Mouse (Mus musculus) urinary bladder, postnatal 4 days (tissue): Measurements from ENCODE around the gene Dpagt1.
"Not testable (repeated sequence)": the region's sequence is repeated elsewhere in the genome, so short reads cannot be mapped to it uniquely, and the experiment has no call there.

Experiments used
- DNase-seq, 2 experiments: peaks; one replicate each; pipeline ENCODE4 v3.0.0; 2021 to 2022; ENCODE audit warnings: low spot score in 2 of 2

Gene Dpagt1

DNA sequence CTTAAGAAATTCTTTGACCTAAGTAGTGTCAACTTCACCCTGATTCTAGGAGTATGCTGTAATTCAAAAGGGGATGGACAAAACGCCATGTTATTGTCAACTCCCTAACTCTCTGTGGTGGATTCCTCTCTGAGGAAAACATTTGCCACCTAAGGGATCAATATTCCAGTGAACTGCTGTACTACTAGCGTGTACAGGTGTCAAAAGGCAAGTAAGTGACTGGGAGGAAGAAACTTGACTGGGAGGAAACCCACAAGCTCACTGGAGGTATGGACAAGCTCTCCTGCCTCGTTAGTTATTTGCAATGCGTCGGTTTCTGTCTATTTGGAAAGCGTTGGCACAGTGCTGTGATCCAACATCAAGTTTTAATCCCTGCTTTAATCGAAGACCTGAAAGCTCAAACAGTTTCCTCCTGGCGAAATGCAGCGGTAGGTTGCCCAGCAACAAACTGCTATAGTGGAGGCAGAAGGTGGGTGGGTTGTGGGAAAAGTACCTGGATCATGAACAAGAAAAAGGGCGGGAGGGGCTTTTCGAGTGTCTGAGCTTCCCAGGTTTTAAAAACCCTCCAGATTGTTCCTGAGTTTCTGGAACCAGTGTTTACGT, at the start of gene Dpagt1:
Gene Dpagt1 (plus strand): TSS at position 252 of the 603 bp plus-strand sequence.
- no peak for DNase-seq

DNA sequence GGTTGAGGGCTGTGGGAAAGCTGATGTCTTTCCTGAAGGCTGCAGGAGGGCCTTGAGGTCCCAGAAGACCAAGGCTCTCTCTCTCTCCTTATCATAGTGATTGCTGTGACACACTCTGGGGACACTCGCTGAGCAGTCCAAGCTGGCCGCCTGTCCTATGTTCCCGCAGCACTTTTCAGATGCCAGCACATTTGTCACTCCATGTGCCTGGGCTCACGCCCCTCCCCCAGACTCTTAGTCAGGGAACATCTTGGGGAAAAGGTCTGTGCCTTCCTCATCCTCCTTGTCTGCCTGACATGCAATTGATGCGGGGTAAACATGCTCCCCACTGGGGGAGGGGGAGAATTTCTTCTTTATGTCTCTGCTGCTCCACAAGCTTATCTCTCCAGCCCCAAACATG, 42.6 kb upstream of the Dpagt1 start:
- DNase-seq: no peak

DNA sequence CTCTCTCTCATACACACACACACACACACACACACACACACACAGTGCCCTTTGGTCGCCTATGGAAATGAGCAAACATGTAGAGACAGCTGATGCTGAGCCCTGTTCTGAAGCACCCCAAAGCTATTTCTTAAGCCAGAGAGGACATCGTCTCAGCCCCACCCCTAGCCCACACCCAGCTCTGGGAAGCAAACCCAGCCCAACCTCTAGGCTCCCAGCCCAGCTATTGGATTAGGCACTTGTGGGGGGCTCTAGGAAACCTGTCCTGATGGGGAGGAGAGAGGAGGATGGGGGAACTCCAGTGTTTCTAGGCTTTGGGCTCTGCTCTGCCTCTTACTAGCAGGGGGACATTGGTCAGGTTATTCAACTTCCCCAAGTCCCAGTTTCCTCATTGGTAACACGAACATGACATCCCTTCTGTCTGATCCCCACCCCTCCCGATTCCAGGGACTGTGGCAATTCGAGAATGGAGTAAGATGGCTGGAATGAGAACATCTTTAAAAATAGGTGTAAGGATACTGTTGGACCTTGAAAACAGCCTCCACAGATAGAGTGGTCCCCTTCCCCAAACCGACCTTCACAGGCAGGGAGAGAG, 39.5 kb upstream of the Dpagt1 start:
- no peak for DNase-seq

DNA sequence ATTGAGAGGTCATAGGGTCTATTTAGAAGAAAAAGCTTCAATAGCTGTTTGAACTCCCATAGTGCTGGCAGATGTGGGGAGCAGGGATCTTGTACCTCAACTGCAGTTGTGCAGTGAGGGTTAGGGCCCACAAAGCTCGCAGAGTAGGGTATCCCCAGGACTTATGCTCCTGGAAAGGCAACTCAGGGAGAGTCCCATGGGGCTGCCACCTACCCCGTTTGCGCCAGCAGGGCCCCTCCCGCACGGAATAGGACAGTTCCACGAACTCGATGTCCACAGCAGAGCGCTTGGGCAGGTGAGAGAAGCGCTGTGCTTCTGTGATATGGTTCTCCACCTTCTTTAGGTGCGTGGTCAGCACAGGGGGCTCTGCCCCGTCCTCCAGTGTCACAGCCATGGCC, 38.8 kb upstream of the Dpagt1 start:
- no peak for DNase-seq

DNA sequence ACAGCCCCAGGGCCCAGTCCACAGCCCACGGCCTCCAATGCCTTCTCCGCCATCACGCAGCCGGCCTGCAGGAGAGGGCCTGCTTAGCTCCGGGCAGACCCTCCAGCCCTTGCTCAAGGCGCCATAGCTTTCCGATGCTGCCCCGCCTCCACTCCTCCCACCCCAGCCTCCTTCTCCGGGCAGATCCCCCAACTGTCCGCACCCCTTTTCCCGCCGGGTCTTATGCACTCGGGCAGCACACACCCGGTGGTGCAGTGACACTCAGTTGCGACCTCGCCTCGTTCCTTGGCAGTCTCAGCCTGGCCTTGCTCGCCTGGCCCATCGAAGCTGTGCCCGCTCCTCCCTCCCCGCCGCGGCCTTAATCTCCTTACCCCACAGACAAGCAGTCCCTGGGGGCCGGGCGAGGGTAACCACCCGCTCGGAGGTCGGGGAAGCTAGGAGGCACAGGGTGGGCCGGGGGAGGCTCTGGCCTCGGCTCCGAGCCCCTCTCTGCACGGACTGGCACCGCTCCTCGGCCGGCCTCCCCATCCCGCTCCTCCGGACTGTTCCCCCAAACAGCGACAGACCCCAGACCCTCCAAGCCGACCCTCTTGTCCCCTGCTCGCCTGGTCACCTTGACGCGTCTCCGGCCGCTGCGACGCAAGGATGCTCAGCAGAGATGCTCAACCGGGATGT, 38.3 kb upstream of the Dpagt1 start:
- no peak for DNase-seq

DNA sequence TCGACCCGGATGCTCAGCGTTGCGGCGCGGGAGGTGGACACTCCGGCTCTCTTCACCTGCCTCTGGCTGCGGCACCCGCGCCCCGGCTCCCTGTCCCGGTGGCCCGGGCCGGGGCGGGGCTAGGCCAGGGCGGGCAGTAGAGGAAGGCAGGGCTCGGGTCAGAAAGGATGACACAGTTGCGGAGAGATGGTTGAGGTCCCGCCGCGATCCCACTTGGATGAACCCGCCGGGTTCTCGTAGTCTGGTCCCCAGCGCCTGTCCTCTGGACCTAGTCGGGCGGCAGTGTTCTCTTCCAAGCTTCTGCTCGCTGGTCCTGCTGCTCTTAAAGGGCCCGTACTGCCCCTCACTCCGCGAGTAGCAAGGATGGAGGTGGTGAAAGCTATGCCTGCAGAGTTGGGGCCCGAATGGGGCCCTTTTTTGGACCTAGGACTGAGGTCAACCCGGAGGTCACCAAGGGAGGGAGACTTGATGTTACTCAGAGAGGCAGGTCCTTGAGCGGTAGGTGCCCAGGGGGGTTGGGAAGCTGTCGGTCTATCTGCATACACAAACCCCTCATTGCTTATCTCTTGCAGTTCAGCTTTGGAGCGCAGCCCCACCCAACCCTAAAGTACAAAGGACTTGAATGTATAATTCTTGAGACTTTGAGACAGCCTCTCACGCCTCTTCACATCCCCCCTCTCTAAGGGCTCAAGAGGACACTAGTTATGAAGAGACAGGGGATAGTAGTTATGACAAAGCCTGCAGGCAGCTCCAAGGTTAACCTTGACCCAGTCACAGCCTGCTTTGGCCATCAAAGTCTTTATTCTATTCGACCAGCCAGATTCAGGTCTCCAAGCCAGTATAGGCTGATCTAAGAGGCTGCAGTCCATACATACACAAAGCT, 37.5 kb upstream of the Dpagt1 start, which contains the start of gene Abcg4:
Gene Abcg4 (minus strand): TSS at position 540 of the 883 bp plus-strand sequence.
- DNase-seq: no peak

DNA sequence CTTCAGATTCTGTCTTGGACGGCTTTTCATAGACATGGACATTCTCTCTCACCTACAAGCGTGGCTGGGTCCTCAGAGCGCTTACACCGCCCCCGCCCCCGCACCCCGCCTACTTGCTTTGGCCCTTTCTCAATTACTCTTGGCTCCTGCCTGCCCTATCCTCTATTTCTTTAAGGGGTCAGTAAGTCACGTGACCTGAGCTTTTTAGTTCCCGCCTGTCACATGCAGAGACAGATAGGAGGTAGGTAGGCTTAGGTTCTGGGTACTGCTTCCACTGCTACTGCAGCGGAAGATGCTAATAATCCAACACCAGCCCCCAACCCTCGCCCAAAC, 36.9 kb upstream of the Dpagt1 start:
- DNase-seq: no peak

DNA sequence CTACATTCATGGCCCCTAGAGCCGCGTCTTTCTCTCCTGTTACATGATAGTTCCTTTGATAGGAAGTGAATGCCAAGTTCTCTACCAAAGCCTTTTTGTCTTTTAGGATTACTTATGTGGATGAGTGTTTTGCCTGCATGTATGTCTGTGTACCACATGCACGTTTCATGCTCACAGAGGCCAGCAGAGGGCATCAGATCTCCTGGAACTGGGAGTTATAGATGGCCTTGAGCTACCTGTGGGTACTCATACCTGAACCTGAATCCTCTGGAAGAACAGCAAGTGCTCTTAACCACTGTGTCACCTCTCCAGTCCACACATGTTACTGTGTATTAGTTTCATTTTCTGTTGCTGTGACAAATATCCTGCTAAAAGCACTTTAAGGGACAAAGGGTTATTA, 33.3 kb upstream of the Dpagt1 start:
- DNase-seq: no peak

DNA sequence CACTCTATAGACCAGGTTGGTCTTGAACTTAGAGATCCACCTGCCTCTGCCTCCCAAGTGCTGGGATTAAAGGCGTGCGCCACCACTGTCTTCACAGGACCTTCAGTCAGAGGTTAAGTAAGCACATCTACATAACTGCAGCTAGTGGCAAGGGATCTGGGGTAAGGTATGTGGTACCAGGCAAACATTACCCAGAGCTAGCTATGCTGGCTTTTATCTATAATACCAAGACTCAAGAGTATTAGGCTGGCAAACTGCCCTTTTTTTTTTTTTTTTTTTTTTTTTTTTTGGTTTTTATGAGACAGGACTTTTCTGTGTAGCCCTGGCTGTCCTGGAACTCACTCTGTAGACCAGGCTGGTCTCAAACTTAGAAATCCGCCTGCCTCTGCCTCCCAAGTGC, 25.8 kb upstream of the Dpagt1 start:
- not testable (repeated sequence) for DNase-seq

DNA sequence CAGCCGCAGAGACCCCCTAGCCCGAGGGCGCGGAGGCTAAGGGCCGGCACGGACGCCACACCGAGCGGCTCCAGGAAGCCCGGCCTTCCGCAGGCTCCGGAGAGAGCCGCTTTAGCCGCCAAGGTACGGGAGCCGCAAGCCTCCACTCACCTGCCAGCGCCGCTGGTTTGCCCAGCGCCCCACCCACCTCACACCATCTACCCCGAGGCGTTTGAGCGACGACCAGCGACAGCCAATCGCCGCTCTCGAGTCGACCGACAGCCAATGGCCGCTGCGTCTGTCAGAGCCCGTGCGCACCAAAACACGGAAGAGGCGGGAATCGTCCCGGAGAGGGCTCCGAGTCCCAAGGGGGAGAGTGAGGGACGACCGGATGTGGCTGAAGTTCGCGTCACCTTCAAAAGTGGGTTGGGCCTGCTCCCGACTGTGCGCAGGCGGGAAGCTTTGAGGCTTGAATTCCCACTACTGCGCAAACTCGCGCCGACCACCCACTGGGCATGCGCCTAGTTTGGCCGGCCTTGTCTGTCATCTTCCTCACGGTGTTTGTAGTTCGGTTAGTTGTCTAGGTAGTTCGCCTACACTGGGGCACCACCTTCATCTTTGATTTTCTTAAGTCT, 20.2 kb upstream of the Dpagt1 start, which contains the start of gene Hinfp:
Gene Hinfp (minus strand): TSS at position 206 of the 614 bp plus-strand sequence.
- peak; percentile 98 to 99 for DNase-seq

DNA sequence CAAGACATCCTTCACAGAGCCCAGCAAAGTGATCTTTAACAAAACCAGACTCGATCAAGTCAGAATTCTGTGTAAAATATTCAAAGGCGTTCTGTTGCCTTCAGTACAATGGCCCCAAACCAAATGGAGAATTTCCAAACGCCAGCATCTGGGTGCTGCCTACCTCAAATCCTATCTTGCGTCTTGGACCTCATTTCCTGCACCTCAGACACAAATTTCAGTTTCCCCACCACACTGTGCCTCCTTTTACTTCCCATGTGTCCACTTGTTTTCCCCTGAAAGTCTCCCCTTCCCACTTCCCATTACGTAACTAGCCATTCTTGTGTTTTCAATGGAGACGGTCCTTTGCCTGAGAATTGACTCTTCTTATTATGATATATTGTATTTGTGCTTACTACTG, 19.3 kb upstream of the Dpagt1 start:
- no peak for DNase-seq

DNA sequence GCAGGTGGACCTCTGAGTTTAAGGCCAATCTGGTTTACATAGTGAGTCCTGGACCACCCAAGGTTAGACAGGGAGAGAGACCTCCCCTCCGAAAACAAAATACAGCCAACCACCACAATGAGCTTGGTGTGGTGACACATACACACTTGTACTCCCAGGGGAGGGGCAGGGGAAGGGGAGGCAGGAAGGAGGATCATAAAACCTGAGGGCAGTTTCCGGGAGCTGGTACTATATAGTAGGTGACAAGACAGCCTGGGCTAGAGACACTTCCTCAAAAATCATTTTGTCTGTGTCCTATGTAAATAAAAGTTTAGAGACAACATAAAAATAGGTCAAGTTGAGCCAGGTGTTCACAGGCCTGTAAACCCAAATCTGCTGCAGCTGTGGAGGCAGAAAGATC, 18.6 kb upstream of the Dpagt1 start:
- no peak for DNase-seq

DNA sequence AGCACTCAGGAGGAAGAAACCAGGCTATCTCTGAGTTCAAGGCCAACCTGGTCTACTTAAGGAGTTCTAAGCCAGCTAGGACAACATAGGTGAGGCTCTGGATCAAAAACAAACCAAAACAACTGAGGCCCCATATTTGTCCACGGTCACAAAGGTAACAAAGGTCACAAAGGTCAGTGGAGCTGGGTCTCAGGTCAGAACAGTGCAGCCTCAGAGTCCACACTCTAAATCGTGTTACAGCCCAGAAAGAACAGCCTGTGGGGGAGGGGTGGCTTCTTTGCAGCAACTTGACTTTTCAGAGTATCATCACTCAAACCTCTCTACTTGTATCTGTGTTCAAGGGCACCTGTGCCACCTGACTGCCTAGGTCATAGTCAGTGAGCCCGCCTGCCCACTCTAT, 16.1 kb upstream of the Dpagt1 start:
- no peak for DNase-seq

DNA sequence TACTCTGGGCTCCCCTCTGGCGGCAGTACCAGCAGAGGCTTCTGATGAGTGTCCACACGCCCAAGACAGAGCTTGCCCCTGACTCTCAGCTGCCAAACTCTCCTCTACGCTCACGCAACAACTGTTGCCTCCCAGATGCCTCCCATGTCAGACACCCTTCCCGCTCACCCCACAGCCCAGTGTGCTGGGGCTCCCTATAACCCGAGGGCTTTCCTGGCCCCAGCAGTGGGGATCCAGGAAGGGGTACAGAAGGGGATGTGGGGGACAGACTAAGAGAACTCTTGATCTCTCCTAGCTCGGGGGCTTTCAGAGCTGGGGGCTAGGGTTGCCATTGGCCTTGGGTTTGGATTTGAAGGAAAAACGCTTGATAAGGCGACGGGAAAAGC, 15.1 kb upstream of the Dpagt1 start:
- no peak for DNase-seq

DNA sequence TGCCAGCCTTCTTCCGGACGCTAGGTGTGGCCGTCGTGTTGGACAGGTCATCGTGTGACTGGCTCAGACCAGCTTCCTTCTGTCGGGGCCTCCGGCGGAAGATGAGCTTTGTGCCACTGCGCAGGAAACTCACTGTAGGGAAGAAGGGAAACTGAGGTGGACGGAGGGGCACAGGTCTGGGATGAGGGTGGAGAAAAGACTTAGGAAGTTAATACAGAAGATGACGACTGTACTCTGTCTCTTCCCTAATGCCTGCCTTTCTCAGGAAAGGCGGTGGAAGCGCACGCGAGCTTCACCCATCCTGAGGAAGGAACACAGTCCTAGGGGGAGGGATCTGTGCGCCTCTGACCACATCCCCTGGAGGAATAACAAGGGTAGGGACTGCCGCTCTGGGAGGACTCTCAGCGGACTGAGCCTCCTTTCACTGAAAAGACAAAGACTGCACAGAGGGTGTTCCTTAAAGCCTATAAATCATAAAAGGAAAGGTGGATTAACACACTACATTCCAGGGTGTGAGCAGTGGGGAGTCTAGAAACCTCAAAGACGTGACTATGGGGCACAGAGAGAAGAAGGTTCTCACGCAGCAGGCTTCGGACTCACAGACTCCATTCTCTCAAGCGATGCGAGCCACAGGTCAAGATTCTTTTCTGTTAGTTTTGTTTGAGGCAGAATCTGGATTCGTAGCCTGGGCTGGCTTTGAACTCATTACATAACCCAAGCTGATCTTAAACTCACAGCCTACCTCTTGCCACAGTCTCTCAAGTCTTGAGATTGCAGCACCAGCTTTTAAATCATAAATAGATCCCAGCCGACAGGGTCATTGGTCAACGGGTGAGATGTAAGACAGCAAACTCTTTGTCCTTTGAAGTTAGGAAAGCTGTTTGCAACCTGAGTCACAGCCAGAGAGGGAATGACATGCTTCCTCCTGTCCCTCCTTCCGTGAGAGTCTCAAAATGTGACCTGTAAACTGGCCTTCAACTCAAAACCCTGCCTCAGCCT, 14.4 kb upstream of the Dpagt1 start:
- DNase-seq: no peak

DNA sequence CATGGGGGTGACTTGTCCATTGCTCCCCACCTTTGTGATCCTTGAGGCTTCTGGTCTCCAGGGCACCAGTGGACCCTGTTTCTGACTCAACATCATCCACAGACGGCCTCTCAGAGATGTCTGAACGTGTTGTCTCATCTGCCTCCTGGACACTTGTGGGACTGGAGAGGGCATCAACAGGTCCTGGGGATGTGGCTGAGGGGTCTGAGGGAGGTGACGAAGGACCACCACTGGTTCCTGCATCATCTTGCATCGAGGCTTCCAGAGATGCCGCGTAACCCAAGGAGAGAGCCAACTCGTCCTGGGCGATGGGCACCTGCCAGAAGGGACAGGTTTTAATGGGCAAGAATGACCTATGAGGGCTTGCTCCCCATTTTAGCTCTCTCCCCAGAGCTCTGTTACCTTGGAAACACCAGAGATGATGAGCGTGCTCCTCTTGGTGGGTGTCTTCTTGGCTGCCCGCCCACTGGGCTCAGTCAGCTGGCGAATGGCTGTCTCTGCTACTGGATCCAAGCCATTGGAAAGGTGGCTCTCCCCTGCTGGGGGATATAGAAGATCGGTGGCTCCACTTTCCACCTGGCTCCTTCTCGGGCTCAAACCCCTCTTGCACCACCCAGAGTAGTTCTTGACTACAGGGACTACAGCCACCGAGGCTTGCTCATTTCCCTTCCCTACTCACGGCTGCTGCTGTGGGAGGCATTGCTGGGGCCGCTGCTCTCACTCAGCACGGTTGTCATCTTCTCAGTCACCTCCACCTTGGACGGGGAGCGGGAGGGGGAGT, 12.2 kb upstream of the Dpagt1 start:
- no peak for DNase-seq

DNA sequence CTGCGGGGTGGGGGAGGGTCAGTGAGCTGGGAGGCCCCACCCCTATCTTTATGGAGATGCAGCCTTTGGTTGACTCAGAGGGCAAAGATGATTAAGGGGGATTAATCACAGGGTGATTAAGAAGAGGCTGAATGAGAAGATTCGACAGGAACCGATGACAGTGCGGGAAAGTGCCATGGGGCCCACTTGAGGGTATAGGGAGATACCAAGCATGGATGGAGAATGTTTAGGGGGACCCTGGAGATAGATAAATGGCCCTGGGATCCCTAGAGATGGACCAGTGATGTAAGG, 11.6 kb upstream of the Dpagt1 start:
- no peak for DNase-seq

DNA sequence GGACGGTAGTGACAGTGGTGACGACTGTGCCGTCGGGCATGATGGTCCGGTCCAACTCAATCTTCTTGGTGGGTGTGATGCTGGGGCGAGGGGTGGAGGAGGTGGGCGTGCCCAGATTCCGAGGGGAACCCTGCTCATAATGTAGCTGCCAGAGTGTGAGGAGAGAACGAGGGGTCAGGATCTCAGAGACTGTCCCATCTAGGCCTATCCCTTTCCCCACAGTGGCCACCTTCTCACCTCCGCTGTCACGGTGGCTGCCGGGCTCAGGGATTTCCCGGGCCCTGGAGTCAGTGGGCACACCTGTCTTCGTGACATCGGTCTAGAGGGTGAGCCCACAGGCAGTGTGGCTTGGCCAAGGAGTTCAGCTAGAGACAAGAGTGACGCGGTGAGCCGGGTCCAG, 10.9 kb upstream of the Dpagt1 start:
- DNase-seq: no peak

DNA sequence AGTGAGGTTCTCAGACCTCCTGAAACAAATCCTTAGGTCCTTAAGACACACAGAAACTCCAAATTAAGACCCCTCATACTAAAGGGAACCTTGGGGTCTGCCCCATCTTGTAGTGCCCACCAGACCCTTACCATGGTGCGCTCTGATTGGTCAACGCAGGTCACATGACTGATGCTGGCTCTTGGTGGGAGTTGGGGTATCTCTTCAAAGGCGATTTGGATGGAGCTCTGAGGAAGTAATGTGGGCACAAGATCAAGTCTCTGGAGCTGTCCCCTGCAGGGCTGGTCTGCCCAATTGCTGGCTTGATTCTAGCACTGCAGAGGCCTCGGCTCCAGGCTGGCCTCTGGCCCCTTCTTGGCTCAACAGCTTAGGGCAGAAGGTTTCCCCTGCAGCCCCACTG, 8.4 kb upstream of the Dpagt1 start:
- no peak for DNase-seq
